Mouse (Mus musculus) cerebellum, adult 18-20 months (tissue): ENCODE measurements at regions not wholly inside any gene's neighbourhood (a gene's known extent, or its start where the extent isn't known, plus 50 kb on each side); places are given as distances from the start of the nearest gene placed in this dataset.

Experiments used
- DNase-seq, 2 experiments: peaks; one replicate each; pipeline ENCODE4 v3.0.0; 2021

DNA sequence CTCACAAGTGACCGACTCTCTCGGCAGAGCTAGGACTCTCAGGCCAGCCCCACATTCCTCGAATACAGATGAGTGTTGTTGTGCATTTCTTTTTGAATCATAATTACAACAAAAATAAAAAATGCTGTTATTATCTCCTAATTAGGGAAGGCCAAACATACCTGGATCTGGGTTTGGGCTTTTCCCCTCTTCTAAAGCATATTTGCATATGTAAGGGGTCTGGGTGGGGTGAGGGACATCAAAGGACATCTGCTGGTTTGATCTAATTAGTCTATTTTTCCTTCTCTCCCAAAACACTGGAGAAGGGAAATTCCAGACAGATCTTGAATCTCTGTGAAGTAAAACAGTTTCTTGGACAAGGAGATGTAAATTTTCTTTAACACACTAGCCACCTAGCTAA lies 85.3 kb downstream of the Tfap2a start:
- DNase-seq, result no peak

DNA sequence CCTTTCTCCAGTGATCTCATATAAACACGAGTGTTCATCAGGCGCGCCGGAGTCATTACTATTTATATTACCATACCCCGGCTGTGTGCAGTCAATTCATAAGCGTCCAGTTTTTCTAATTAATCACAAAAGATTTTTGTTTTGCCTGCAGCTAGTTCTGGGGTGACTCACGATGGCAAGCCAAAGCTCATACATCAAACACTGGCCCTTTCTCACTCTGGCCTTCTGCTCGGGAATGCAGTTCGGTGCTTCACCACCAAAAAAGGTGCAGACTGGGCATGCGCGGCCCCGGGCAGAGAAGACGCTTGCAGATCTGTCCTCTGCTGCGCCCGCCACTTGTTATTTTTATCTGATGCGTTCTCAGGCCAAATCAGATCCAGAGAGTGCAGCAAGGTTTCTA lies 87.1 kb downstream of the Tfap2a start:
- peak; percentile 79 to 80 for DNase-seq

- no peak for DNase-seq
These were observed 88.0 kb downstream of the Tfap2a start for GRCm38 (mm10) chr13:40650036-40650709.

- no peak for DNase-seq
These were observed 88.8 kb downstream of the Tfap2a start for GRCm38 (mm10) chr13:40649096-40650035.

DNA sequence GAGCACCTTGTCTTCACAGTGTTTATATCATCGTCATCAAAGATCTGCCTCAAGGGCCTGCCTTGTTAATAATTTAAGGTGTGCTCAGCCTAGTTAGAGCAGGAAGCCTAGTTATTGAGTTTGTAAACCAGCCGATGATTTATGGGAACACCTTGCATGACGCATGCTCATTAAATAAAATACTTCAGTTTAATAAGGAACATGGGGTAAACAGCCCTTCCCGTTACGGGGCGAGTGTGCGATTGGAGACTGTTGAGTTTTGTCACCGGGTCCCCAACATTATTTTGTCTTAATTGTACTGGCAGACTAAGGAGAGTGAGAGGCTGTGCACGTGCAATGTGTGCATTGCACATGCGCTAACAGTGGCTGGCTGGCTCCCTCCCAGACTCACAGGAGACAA lies 92.0 kb downstream of the Tfap2a start:
- no peak for DNase-seq

DNA sequence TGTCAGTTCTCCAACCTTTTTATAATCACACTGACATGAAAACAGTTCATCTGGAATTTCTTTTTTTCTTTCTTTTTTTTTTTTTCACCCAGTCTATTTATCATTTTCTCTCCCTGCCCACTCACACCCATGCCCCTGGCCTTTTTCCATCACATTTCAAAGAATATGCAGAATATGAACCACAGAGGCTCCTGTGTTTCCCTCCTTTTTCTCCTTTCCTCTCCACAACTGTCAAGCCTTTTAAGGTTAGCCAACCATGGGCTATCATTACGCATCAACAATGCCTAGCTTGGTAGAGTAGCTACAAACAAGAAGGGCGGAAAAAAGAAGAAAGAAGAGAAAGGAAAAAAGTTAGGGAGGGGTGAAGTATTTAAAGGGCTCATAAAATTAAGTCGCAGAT lies 92.5 kb downstream of the Tfap2a start:
- no peak for DNase-seq

- DNase-seq, result no peak
These were observed 95.2 kb downstream of the Tfap2a start for GRCm38 (mm10) chr13:40642931-40643330.

GRCm38 (mm10) chr13:40637269-40637668 lies 100.9 kb downstream of the Tfap2a start:
- no peak for DNase-seq

- no peak for DNase-seq
These were observed 120.3 kb downstream of the Tfap2a start for GRCm38 (mm10) chr13:40617881-40618280.

DNA sequence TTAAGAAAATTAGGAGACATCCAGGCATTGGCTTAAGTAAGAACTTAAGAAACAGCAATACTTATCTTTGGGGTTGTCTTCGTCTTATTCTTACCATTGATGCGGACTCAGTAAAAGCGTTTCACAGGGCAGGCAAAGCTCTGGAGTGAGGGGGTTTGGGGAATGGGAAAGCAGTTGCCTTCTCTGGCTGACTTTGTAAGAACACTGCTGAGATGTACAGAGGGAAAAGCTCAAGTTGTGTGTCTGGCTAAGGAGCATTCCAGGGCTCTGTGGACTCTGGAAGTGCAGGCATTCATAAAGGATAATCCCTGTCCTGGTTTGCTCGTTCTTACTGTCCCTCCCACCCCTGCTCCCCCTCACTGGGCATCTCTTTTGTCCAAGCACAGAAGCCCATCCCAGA lies 129.7 kb downstream of the Tfap2a start:
- no peak for DNase-seq

DNA sequence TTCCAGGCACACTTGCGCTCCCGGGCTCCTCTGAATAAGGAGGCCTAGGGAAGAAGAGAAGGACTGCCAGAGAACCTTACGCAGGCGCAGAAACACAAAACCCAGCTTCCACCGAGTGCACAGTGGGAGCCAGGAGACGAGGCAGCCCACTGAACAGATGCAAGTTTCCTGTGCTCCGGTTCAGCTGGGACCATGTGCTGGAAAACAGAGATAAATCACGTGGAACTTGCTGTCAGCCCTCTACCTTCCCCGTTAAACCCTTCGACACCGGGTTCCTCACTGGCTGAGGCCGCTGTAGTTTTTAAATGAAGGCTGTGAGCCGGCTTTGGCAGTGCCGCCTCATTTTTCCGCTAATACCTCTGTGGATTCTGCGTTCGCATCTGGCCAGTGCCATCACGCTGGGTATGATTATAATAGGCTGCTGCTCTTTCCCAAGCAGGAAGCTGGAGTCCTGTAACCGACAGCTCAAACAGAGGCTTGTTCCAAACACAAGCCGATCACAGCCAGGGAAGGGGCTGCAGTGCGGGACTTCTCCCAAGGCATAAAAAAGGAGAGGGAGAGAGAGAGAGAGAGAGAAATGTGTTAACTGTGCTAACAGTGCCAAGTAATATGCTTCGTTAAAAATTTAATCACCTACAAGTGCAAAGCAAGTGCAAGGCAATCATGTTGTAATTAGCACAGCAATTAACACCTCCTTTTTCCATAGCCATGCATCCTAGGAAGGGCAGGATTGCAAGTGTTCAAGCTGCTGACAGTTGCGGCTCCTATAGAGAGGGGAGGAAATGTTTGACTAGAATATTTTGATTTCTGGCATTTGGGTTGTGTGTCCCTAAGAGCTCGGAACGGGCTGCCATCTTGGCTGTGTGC lies 131.5 kb downstream of the Tfap2a start:
- no peak for DNase-seq

GRCm38 (mm10) chr13:40605686-40606404 lies 132.3 kb downstream of the Tfap2a start:
- no peak for DNase-seq

- DNase-seq, result no peak
These were observed 163.0 kb downstream of the Tfap2a start for GRCm38 (mm10) chr13:40574981-40575745.

- DNase-seq, result no peak
These were observed 168.7 kb downstream of the Tfap2a start for GRCm38 (mm10) chr13:40569461-40569860.

DNA sequence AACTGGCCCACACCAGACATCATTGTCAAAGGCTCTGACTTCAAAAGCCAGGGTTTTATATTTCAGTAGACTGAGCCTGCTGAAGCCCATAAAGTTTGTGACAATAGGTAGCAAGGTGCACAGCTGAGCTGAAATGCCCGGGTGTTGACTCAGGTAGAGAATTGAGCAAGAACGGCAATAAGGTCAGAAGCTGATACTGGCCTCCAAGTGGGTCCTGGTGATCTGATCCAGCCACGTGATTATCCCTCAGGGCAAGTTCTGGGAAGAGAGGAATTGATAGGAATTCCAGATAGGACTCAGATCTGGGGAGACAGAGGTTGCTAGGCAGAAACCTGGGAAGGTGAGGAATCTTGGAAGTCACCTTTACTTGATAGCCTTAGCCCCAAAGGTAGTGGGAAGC lies 170.4 kb downstream of the Tfap2a start:
- DNase-seq, result no peak

GRCm38 (mm10) chr13:40564351-40564750 lies 173.8 kb downstream of the Tfap2a start:
- DNase-seq, result no peak

GRCm38 (mm10) chr13:40554368-40554767 lies 183.8 kb downstream of the Tfap2a start:
- DNase-seq, result no peak

DNA sequence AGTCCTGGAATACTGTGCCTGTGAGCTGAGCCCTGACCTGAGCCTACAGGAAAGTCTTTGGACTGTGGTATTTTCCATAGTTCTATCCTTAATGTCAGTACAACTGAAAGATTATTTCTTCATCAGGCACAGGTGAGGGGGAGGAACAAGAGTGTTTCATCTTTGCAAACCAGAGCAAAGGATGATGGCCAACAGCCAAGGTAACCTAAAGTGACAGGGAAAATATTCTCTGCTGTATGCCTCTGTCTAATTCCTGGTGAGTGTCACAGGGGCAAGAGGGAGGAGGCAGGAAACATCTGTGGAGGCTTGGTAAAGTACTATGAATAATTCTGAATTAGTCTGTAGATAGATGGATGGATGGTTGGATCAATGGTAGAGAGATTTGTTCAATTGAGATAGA lies 164.3 kb upstream of the Ofcc1 start:
- DNase-seq, result no peak

GRCm38 (mm10) chr13:40523115-40523514 lies 161.9 kb upstream of the Ofcc1 start:
- DNase-seq, result no peak

GRCm38 (mm10) chr13:40518180-40518579 lies 156.9 kb upstream of the Ofcc1 start:
- DNase-seq, result no peak

- no peak for DNase-seq
These were observed 148.0 kb upstream of the Ofcc1 start for GRCm38 (mm10) chr13:40509290-40509689.

- DNase-seq, result no peak
These were observed 119.6 kb upstream of the Ofcc1 start for GRCm38 (mm10) chr13:40480830-40481229.
